Mouse (Mus musculus): ENCODE data around the gene Tec.

- TF ChIP-seq PAX5 (IDR thresholded peaks at IDR 0.05; ENCODE audit: low read length) (no peak), POLR2A (IDR thresholded peaks at IDR 0.05; ENCODE audit: low read depth, low read length) (no peak), CTCF (conservative IDR thresholded peaks at IDR 0.05 in 1 of 2, IDR thresholded peaks at IDR 0.05 in 1 of 2; ENCODE audit: low read depth in 2 of 2, low read length in 2 of 2) (no peak), EP300 (IDR thresholded peaks at IDR 0.05; ENCODE audit: low read length) (no peak), CHD2 (IDR thresholded peaks at IDR 0.05; ENCODE audit: low read length) (no peak), MYC (IDR thresholded peaks at IDR 0.05; ENCODE audit: low read depth, low read length) (no peak), USF1 (IDR thresholded peaks at IDR 0.05; ENCODE audit: low read depth, low read length) (no peak), JUN (IDR thresholded peaks at IDR 0.05; ENCODE audit: insufficient read depth, low read depth, low read length) (no peak), UBTF (IDR thresholded peaks at IDR 0.05; ENCODE audit: low read depth, low read length) (no peak)
Measured at GRCm38 (mm10) chr5:72901866-72902265, 33.6 kb upstream of the Tec start.

All from CH12.LX (cell line).